Mouse (Mus musculus) testis, adult 2 months (tissue): ENCODE data around the gene Xpot. TPM values are rescaled to one million over a fixed set of nuclear protein-coding genes. Genes with fewer than 3 reads are reported as not detected.

ENCODE experiments used
- H3K27ac ChIP-seq: fragments of 200-500 bp; 2 replicates; pipeline ENCODE4 v1.5.1; 2012; ENCODE audit warnings: low read depth, low read length; ENCODE audit not compliant: control insufficient read depth, insufficient read depth
- H3K27me3 ChIP-seq: fragments of 200-500 bp; 2 replicates; pipeline ENCODE4 v1.6.1; 2012; ENCODE audit warnings: mild to moderate bottlenecking, low read length, moderate library complexity; ENCODE audit not compliant: control insufficient read depth, insufficient read depth
- H3K36me3 ChIP-seq: fragments of 200-500 bp; 2 replicates; pipeline ENCODE4 v1.6.1; 2012; ENCODE audit warnings: mild to moderate bottlenecking, low read length; ENCODE audit not compliant: control insufficient read depth, insufficient read depth
- H3K4me1 ChIP-seq: fragments of 200-500 bp; 2 replicates; pipeline ENCODE4 v1.6.1; 2012; ENCODE audit warnings: low read length; ENCODE audit not compliant: control insufficient read depth, insufficient read depth
- H3K4me3 ChIP-seq: fragments of 200-500 bp; 2 replicates; pipeline ENCODE4 v1.5.1; 2012; ENCODE audit warnings: low read depth, mild to moderate bottlenecking, low read length, moderate library complexity, mixed read lengths; ENCODE audit not compliant: control insufficient read depth
- CTCF ChIP-seq: fragments of 200-500 bp; IDR thresholded peaks from 2 replicates; pipeline ENCODE4 v1.5.1; 2012; ENCODE audit warnings: low read depth, mild to moderate bottlenecking, inconsistent platforms, low read length, moderate library complexity; ENCODE audit not compliant: control insufficient read depth, insufficient read depth, insufficient replicate concordance
- POLR2A ChIP-seq: fragments of 200-500 bp; IDR thresholded peaks from 2 replicates; pipeline ENCODE4 v1.6.1; 2012; ENCODE audit warnings: low read depth, mild to moderate bottlenecking, inconsistent platforms, low read length, moderate library complexity; ENCODE audit not compliant: control insufficient read depth
- polyA plus RNA-seq: library from polyadenylated mRNA; depleted of rRNA; stranded (reverse); fragments of >200 nt; gene quantifications from 2 replicates; pipeline ENCODE4 v1.2.3, GENCODE M21; 2012

The Xpot gene
- polyA plus RNA-seq, 1 experiment: 42.4 TPM

- no peak for TF ChIP-seq POLR2A
- no peak for TF ChIP-seq CTCF
- Histone ChIP-seq H3K4me1 (peaks cover 7% of the 10 kb centered on the region), H3K27me3 (peaks cover 4% of the 10 kb centered on the region), H3K4me3 (no peak overlapping the region), H3K36me3 (no peaks in the 10 kb centered on the region), H3K27ac (no peak overlapping the region)
Measured at GRCm38 (mm10) chr10:121646294-121646693, 20.2 kb upstream of the Xpot start.

GRCm38 (mm10) chr10:121642054-121642947 lies 16.2 kb upstream of the Xpot start:
- H3K36me3 ChIP-seq: no peaks in the 10 kb centered on the region
- H3K4me3 ChIP-seq: peak overlapping the region; percentile 81
- TF ChIP-seq POLR2A: no peak; the same call in 1 of the 2 replicates
- TF ChIP-seq CTCF: no peak
- peaks cover 4% of the 10 kb centered on the region for H3K27me3 ChIP-seq
- H3K27ac ChIP-seq: no peak overlapping the region
- peaks cover 7% of the 10 kb centered on the region for H3K4me1 ChIP-seq

- H3K4me1 ChIP-seq: peaks cover 7% of the 10 kb centered on the region
- H3K27ac ChIP-seq: no peak within 1 kb of the TSS
- H3K4me3 ChIP-seq: peak within 1 kb of the TSS; percentile 81
- no peaks in the 10 kb centered on the region for H3K36me3 ChIP-seq
- H3K27me3 ChIP-seq: peaks cover 4% of the 10 kb centered on the region
- no peak for TF ChIP-seq POLR2A
- TF ChIP-seq CTCF: no peak
Measured at GRCm38 (mm10) chr10:121641272-121642053, 15.3 kb upstream of the Xpot start, which contains the start of gene D930020B18Rik. Gene D930020B18Rik, plus strand, starts transcription at chr10:121641588.

GRCm38 (mm10) chr10:121640944-121641271 lies 14.8 kb upstream of the Xpot start:
- Histone ChIP-seq H3K36me3 (no peaks in the 10 kb centered on the region), H3K4me1 (peaks cover 7% of the 10 kb centered on the region), H3K4me3 (peak overlapping the region; percentile 81), H3K27me3 (peaks cover 4% of the 10 kb centered on the region), H3K27ac (no peak overlapping the region)
- TF ChIP-seq CTCF (no peak), POLR2A (no peak)

GRCm38 (mm10) chr10:121640150-121640930 lies 14.2 kb upstream of the Xpot start:
- no peak for TF ChIP-seq POLR2A
- TF ChIP-seq CTCF: no peak; the same call in 1 of the 2 replicates
- peaks cover 4% of the 10 kb centered on the region for H3K27me3 ChIP-seq

GRCm38 (mm10) chr10:121639573-121639972 lies 13.4 kb upstream of the Xpot start:
- H3K36me3 ChIP-seq: no peaks in the 10 kb centered on the region
- no peak for TF ChIP-seq CTCF
- TF ChIP-seq POLR2A: no peak
- H3K4me3 ChIP-seq: peak overlapping the region; percentile 9; the same call in 1 of the 2 replicates
- H3K27me3 ChIP-seq: peaks cover 4% of the 10 kb centered on the region
- H3K27ac ChIP-seq: no peak overlapping the region
- H3K4me1 ChIP-seq: peaks cover 7% of the 10 kb centered on the region

More at GRCm38 (mm10) chr10:121640150-121640930, 14.2 kb upstream of the Xpot start:
- Histone ChIP-seq H3K4me1 (peaks cover 7% of the 10 kb centered on the region), H3K4me3 (peak overlapping the region; percentile 81), H3K36me3 (no peaks in the 10 kb centered on the region), H3K27ac (no peak overlapping the region)

- no peak for TF ChIP-seq CTCF
- TF ChIP-seq POLR2A: no peak
- no peaks in the 10 kb centered on the region for H3K27me3 ChIP-seq
- no peak overlapping the region for H3K4me3 ChIP-seq
Measured at GRCm38 (mm10) chr10:121636276-121636675, 10.1 kb upstream of the Xpot start.

More at GRCm38 (mm10) chr10:121636276-121636675, 10.1 kb upstream of the Xpot start:
- no peaks in the 10 kb centered on the region for H3K36me3 ChIP-seq
- H3K4me1 ChIP-seq: no peaks in the 10 kb centered on the region; the same call in none of the 2 replicates
- H3K27ac ChIP-seq: no peak overlapping the region
